Mouse (Mus musculus): ENCODE measurements around the gene Mmp17.

Gene Mmp17

DNA sequence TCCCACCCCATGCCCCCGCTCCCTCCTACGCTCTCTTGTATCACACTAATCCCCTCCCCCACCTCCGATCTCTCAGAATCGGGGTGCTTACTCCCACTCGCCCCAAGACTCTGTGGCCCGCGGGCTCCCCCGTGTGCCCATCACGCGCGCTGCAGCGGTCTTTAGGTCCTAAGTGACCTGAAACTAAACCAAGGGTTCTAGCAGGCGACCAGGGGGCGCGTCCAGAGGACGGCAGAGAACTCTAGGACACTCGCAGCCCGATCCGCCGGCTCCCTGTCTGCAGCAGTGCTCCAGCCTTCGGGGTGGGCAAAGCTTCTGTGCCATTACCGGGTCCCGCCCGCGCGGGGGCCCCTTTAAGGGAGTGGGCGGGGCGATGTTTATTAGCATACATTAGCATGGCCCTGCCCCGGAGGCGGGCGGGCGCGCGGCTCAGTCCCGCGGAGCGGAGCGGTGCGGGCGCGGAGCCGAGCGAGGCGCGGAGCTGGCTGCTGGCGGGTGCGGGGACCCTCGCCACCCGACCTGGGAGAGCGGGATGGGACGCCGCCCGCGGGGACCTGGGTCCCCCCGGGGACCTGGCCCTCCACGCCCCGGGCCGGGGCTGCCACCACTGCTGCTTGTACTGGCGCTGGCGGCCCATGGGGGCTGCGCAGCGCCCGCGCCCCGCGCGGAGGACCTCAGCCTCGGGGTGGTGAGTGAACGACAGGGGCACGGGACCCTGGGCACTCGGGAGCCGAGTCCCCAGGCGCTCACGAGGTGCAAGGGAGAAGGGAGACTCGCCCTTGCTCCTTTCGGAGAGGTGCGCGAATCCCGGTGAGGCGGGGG lies at the start of gene Mmp17:
Gene Mmp17, plus strand, starts transcription at position 409 of the 822 bp plus-strand sequence.
- peak; percentile 28 for DNase-seq (ENCODE audit: extremely low spot score, low read depth, low spot score)

DNA sequence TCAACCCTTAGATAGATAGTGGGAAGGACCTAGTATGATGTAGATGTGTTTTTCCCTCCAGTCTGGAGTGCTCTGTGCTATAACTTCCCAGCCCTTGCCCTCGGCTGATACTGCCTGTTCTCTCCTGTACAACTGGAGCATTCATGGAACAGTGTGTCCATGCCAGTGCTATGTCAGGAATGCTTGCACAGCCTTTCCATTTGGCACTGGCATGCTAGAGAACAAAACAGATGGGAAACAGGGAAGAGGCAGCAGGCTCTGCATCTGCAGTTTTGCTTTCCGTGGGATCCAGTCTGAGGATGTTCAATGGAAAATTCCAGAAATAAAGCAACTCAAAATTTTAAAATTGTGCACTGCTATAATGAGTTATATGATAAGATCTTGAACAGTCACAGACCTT lies 49.5 kb upstream of the Mmp17 start:
- no peak for DNase-seq (ENCODE audit: extremely low spot score, low read depth, low spot score)

DNA sequence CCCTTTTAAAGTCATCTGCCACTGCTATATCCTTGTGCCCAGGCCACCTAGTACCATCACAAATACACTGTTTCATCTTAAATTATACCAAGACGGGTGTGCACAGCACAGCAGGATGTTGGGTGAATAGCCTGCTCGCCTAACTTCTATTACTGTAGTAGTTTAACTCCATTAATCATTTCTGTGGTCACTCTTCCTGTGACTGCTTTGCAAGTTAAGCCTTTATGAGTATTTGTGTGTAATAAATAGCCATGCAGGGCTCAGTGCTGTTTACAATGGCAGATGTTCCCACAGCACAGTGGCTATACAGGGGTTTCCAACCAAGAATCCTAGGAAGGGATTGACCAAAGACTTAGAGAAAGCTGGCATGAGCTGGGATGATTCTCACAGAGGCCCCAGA lies 48.9 kb upstream of the Mmp17 start:
- no peak for DNase-seq (ENCODE audit: extremely low spot score, low read depth, low spot score)

DNA sequence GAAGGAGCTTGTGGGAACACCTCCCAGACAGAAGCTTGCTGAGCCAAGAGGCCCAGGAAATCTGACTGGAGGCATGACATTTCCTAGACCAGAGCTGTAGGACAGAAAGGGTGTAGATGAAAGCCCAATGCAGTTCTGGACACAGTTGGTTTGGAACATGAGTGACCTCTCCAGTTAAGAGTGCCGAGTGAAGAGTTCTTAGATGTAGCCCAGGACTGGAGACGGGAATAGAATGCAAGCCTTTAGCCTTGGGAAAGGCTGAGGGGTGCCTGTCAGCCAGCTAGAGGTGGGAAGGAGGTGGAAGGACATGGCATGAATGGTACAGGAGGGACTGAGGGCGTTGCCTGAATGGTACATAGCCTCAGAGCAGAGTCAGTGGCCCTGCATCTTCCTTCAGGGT lies 48.5 kb upstream of the Mmp17 start:
- no peak for DNase-seq (ENCODE audit: extremely low spot score, low read depth, low spot score)

DNA sequence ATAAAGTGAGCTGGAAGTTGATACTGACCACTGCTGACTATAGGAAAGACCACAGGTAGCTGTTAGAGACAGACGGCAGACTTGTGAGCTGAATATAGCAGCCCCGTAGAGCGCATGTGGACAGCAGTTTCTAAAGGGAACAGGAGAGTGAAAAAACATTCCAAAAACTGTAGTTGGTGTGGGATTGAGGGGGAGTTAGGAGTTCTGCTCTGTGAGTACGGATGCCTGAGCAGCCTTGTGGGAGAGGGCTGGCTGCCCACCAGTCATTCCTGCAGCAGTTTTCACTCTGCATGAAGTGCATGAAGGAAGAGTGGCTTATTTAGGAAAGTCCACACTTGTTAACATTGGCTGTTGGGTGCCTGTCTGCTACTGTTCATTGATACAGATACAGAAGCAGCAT lies 45.1 kb upstream of the Mmp17 start:
- no peak for DNase-seq (ENCODE audit: extremely low spot score, low read depth, low spot score)

DNA sequence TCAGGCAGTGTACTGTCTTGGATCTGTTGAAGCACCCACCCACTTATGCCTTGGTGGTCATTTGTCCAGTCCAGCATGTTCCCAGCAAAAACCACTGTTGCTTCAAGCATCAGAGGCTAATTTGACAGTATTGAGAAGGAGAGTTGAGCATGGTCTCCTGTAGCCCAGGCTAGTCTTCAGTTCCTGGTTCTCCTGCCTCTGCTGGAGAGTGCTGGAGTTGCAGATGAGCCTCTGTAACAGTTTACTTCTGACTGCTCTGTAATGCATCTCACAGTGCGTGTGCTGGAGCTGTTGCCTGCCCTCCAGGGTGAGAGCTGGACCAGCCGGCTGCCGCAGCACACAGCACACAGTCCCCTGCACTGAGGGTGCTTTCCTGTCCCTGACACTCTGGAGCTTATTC lies 41.7 kb upstream of the Mmp17 start:
- no peak for DNase-seq (ENCODE audit: extremely low spot score, low read depth, low spot score)

DNA sequence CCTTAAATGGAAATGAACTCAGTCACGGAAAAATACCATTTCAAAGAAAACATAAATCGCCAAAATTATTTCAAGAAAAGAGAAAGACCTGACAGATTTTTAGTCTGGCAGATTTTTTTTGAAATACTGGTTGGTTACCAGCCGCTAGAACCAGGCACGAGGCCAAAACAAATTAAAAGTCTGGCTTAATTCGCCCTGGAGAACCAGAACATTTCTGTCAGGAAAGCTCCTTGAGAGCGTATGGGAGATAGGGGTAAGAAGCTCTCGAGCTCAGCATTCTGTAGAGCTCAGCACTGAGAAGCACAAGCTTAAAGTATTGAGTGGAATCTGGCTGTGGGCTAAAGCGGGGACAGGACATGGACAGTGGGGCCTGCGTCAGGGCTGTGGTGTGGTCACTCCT lies 38.2 kb upstream of the Mmp17 start:
- DNase-seq (ENCODE audit: extremely low spot score, low read depth, low spot score), result no peak

DNA sequence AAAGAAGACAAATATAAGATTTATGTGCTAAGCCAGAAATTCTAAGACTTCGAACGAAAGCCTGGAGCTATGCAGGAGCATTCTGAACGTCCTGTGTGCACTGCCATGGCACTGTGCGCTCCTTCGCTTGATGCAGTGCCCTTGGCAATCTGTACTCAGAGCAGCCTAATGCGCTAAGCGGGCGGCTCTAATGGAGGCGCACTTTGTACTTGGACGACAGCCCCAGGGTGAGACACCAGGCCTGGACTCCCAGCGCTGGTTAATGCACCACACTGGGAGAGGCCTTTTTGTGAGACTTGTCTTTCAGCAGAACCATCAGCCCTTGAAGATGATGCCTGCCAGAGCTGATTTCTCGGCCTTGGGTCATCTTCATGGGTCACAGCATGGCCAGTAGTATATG lies 34.3 kb upstream of the Mmp17 start:
- no peak for DNase-seq (ENCODE audit: extremely low spot score, low read depth, low spot score)

DNA sequence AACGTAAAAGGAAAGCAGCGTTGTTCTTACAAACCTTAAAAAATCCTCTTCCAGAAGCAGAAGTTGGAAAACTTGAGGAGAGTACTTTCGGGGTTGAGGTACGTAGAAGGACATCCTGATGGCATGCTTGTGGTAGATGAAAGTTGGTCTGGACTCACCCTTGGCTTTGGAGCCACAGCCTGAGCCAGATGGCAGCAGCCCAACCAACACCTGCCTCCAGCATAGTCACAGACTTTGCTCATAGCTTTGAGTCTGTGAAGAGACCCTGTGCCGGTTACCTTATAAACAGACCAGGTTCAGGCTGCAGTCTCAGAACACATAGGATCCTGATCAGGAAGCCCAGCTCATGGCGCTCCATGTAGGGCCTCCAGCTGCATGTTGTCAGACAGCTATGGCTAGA lies 33.2 kb upstream of the Mmp17 start:
- no peak for DNase-seq (ENCODE audit: extremely low spot score, low read depth, low spot score)

DNA sequence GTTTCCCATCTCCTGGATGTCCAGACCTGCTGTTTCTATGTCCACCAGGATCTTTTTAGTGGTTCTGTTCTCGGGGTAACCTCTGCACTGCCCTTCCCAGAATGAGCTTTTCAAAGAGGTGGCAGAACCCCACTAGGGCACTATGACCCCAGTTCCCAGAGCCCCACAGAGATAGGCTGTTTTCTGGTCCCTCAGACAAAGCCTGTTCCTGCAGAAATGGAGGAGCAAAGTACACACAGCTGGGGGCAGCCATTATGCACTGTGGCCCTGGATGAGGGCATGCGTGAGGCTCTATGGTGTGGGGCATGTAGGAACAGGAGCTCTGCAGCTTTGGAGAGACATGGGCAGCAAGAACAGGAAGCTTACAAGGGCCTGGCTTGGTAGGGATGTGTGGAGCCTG lies 32.0 kb upstream of the Mmp17 start:
- no peak for DNase-seq (ENCODE audit: extremely low spot score, low read depth, low spot score)

DNA sequence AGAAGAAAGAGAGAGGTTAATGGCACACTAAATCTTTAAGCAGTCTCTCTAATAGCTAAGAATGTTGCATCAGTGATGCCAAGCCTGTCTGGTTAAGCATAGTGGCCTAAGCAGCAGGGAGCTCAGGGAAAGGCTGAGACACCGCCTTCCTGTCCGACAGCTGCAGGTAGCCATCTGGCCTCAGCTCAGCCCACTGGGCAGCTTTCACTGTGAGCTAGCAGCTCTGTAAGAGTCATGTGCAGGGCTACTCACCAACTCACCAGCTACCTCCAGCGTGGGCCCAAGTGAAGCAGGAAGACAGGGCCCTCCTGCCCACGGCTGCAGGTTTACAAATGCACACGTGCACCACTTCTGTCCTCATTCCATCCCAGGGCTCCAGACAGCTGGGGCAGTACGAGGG lies 30.3 kb upstream of the Mmp17 start:
- no peak for DNase-seq (ENCODE audit: extremely low spot score, low read depth, low spot score)

DNA sequence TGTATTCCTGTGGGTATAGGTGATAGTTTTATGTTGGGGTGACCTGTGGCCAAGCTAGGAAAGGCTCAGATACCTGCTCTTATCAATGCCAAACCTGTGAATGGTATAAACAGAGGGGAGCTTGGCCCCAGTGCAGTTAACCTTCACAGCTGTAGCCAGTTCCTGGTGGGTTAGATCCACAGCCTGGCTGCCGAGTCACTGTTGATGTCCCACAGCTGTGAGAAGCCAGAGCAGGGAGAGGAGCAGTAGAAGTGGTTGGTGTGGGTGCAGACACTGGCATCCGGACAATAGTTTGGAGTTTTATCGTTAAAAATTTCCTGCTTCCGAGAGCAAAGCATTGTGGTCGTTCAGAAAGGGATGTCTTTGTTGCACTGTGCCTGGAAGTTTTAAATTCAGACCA lies 25.4 kb upstream of the Mmp17 start:
- DNase-seq (ENCODE audit: extremely low spot score, low read depth, low spot score), result no peak

DNA sequence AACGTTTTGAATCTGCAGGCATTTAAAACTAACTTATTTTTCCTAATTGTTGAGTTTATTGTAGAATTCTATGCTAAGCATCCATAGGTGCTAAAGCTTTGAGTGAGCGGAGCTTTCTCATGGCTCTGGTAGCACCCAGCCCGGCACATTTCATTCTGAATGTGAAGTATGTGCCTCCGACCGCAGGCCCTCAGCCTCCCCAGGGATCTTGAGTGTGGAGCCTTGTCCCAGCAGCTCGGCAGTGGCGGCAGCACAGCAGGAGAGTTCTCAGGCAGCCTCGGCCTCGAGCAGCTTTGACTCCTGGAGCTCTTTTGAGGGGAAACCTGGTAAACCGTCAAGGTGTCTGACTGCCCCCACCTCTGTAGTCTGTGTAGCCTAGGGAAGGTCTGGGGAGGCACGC lies 24.7 kb upstream of the Mmp17 start:
- no peak for DNase-seq (ENCODE audit: extremely low spot score, low read depth, low spot score)

DNA sequence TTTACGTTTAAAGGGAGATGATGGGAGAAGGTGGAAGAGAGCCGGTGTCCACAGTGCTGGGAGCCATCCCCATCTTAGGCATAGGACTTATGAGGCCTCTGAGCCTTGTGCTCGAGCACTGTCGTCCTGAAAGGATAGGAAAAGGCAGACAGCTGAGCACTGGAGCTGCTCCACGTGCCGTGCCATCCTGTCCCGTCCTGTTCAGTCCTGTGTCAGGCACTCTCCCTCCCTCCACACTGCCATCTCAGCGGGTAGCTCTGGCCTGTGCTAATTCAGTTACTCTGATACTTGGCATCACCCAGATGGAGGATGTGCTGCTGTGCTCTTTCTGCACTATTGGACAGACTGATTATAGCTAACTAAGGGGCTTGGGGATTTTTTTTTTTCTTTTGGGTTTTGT lies 21.6 kb upstream of the Mmp17 start:
- no peak for DNase-seq (ENCODE audit: extremely low spot score, low read depth, low spot score)

DNA sequence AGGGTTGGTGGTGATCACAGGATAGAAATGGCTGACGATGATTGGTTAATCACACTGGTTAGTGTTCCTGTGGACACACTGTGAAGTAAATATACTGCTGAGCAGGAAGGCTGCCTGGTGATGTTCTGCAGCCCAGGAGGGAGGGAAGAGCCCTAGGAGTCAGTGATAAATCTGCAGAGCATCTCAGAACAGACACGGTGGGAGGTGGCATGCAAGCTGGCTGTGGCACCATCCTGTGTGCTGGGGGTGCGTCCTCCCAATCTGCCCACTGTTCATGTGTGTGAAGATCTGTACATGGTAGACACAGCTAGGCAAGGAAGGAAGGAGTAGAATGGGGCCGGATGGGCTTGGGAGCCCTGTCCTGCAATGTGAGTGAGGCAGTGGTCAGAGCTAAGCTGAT lies 15.4 kb upstream of the Mmp17 start:
- DNase-seq (ENCODE audit: extremely low spot score, low read depth, low spot score), result no peak

DNA sequence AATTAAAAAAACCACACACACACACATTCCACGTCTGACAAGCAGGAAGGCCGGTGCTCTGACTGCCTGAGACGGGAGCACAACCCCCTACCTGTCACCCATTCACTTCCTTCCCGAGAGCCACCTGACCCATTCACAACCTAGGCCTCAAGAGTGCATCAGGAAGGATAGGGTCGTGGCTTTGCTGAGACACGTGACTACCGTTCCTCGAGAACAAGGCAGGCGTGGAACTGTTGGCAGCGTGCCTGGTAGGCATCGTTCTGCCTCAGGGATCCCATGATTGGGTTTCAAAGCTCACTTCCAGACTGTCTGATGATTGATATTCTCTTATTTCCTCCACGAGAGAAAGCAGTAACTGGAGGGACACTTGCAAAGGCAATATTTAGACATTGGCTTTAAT lies 5.8 kb upstream of the Mmp17 start:
- DNase-seq (ENCODE audit: extremely low spot score, low read depth, low spot score), result no peak

DNA sequence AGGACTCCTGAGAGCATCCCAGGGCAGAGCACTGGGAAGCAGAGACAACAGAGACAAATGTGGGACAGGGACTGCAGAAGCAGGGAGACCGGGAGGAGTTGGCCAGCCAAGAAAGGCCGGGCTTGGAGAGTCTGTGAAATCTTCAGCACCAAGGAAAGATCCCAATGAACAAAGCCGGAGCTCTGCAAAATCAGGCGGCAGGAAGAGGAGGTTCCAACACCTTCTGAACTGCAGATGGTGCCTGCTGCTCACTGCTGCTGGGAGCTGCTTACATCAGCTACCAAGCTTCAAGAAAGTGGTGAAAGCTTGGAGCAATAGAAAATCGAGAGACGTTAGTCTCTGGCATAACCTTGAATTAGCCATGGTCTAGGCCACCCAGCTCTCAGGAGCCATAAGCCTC lies 3.9 kb upstream of the Mmp17 start:
- DNase-seq (ENCODE audit: extremely low spot score, low read depth, low spot score), result no peak

DNA sequence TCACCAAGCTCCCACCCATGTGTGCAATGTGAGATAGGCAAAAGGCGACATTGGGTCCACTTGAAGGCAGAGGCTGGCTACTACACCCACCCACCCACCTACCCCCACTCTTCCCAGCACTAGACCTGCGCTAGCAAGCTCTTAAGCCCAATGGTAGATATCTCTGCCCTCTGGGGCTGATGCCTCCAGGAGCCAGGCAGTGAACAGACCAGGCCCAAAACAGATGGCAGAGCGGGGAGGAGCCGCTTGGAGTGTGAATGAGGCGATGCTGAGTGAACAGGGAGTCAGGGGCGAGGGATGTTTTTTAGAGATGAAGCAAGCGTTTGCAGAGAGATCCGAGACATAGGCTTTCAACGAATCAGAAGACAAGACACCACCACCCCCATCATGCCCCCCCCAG lies 3.4 kb upstream of the Mmp17 start:
- no peak for DNase-seq (ENCODE audit: extremely low spot score, low read depth, low spot score)

DNA sequence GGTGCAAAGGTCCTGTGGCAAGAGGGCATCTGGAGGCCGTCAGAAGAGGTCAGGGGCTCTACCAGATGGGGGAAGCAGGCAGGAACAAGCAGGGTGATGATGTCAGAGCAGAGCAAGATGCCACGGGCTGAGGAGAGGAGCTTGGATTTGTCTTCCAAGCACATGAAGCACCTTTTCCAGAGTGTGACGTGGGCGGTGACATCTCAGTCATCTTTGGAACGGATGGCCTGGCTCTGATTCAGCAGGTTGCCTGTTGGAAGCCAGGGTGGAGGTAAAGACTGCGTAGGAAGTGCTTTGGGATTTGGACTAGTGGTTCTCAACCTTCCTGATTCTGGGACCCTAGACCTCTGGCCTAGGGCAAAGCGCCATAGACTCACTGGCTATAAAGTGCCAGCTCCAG lies 3.0 kb upstream of the Mmp17 start:
- DNase-seq (ENCODE audit: extremely low spot score, low read depth, low spot score), result no peak

DNA sequence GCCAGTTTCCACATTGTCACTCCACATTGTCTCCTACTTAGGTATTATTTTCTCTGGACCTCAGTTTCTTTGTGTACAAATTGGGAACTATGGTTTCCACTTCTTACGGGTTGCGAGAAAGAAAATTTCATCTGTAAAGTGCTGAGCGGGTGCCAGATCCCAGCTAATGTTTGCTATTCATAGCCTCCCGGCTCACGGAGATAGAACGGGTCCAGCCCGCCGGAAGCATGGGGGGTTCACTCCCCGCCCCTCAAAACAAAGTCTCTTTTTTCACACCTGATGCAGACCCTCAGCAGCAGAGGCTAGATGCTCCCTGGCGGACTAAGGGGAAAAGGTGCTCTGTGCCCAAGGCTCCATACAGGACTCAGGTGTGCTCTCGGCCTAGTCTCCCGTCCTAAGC lies 638 bp upstream of the Mmp17 start:
- DNase-seq (ENCODE audit: extremely low spot score, low read depth, low spot score), result no peak

DNA sequence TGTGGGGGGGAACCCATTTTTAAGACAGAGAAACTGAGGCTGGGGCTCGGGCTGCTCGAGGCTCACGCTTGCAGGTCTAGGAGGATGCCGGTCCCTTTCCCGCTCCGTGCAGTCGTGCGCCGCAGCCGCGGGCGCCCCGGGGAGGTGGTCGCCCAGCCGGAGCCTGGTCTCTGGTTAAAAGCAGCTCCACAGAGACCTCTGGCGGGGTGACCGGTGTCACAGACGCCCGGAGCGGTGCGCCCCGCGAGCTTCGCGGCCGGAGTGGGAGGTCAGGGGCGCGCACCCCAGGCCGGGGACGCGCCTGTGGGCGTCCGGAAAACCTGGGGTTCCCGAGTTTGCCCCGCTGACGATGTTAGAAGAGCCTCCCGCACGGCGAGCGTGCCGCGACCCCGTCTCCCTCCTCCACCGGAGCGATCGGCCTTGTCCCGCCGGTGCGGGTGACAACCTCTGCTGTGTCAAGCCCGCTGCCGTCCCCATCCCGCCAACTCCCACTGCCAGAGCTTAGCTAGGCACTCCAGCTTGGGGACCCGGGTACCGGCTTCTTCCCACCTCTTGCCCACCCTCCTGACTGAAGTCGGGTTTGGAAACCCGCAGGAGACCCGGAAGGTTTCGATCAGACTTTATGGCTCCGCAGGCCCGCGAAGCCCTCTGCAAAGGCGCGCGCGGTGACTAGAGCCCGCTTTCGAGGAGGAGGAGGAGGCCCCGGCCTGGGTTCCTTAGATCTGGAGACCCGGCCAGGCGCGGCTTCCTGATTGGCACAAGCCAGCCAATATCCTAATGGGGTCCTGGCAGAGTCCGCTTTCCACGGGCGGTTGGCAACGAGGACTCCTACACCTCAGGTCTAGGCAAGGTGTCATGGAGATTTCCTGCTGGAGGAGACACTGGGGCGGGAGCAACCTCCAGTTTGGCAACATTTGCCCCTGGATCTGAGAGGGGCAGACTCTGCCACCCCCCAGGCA lies 893 bp downstream of the Mmp17 start:
- DNase-seq (ENCODE audit: extremely low spot score, low read depth, low spot score), result no peak

DNA sequence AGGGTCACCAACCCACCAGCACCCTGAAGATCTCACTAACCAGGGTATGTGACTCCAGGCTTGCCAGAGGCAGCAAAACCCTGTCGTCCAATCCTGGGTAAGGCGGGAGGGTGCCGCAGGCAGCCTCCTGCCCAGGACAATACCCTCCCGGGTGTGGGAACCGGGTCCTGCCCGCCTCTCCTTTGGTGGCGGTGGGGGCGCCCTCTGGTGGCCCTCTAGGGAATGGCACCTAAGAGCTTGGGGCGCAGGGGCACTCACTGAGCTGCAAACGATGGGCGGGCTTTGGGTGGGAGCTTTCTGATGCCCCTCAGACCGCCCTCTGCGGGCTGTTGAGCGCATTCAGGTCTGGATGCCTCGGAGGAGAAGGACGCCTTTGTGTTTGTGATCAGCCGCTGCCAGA lies 2.0 kb downstream of the Mmp17 start:
- DNase-seq (ENCODE audit: extremely low spot score, low read depth, low spot score), result no peak
